Mouse (Mus musculus) neural tube, embryonic 11.5 days (tissue): ENCODE measurements around the gene Hhex. TPM values are rescaled to one million over a fixed set of nuclear protein-coding genes. Genes with fewer than 3 reads are reported as not detected.

Experiments
- ATAC-seq: fragments of 200-750 bp; cut with Nextera tagmentation; 2 replicates; pipeline ENCODE4 v1.8.0; 2017; ENCODE audit warnings: moderate number of reproducible peaks, mild to moderate bottlenecking, moderate TSS enrichment, moderate library complexity; ENCODE audit not compliant: insufficient read depth, low FRiP score, low TSS enrichment
- DNase-seq: peaks from one replicate; pipeline ENCODE4 v3.0.0-alpha.2; 2015; ENCODE audit warnings: low spot score
- H3K27ac ChIP-seq: fragments of 300-500 bp; sonication (generic); 2 replicates; pipeline ENCODE4 v1.5.1; 2014; ENCODE audit warnings: low read depth, mild to moderate bottlenecking, low read length
- H3K27me3 ChIP-seq: fragments of 300-500 bp; sonication (generic); 2 replicates; pipeline ENCODE4 v1.6.1; 2014; ENCODE audit warnings: mild to moderate bottlenecking, low read length, mixed read lengths; ENCODE audit not compliant: control insufficient read depth, insufficient read depth
- H3K36me3 ChIP-seq: fragments of 300-500 bp; sonication (generic); 2 replicates; pipeline ENCODE4 v1.6.1; 2014; ENCODE audit warnings: mild to moderate bottlenecking, low read length, moderate library complexity, mixed read lengths; ENCODE audit not compliant: control insufficient read depth, insufficient read depth
- H3K4me1 ChIP-seq: fragments of 300-500 bp; sonication (generic); 2 replicates; pipeline ENCODE4 v1.6.1; 2014; ENCODE audit warnings: low read length, mixed read lengths; ENCODE audit not compliant: control insufficient read depth, insufficient read depth
- H3K4me2 ChIP-seq: fragments of 300-500 bp; sonication (generic); 2 replicates; pipeline ENCODE4 v1.6.1; 2014; ENCODE audit warnings: low read depth, mild to moderate bottlenecking, moderate library complexity
- H3K4me3 ChIP-seq: fragments of 300-500 bp; sonication (generic); 2 replicates; pipeline ENCODE4 v1.5.1; 2014; ENCODE audit warnings: low read depth, low read length
- H3K9ac ChIP-seq: fragments of 300-500 bp; sonication (generic); 2 replicates; pipeline ENCODE4 v1.6.1; 2014; ENCODE audit warnings: mild to moderate bottlenecking, low read length
- H3K9me3 ChIP-seq: fragments of 300-500 bp; sonication (generic); 2 replicates; pipeline ENCODE4 v1.6.1; 2016; ENCODE audit warnings: low read length; ENCODE audit not compliant: control insufficient read depth
- WGBS: fragments of 180-500 bp; shearing (Covaris S2); extraction: QIAGEN DNeasy Blood & Tissue Kit; methylation state at CpG from one replicate; pipeline ENCODE4 v1.1.7; 2014; 5-methylcytosine and 5-hydroxymethylcytosine counted together
- polyA plus RNA-seq: library from polyadenylated mRNA; unstranded; fragments of >200 nt; fragmentation: Nextera tagmentation; extraction: Ambion mirVana; gene quantifications from 2 replicates; pipeline ENCODE4 v1.2.1, GENCODE M21; 2014

Gene Hhex
- polyA plus RNA-seq, 1 experiment from 2014 or later, result 4.5 TPM

DNA sequence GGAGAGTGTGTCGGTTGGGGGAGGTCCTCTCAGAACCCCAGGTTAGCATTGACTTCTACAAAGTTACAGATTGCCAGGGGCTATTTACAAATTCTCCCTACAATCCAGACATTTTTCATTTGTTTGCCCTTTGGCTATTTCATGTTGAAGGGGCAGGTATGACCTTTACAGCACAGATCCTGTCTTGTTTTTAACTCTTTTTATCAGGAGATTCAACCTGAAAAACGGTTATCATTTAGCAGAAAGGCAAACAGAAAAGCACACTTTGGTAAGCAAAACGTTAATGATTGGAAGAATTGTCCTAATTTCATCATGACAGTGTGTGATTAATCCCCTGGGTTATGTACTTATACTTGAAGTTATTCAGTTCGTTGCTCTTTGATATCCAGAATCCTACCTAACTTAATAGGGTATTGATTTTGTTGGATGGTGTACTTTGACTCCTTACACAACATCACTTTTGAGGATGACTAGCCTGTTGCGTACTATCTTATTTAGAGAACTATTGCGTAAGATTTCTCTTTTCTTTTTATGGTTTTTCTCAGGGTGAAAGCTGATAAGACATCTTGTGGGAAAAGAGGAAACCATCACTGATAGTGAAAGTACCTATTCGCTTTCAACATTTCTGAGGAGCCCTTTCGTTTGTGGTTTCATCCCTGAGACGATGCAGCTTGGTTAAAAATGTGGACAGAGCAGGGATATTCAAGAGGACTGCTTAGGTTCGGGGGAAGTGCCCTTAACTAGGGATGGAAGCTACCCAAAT is 8.1 kb downstream of the Hhex start:
- Histone ChIP-seq H3K27ac (no peak overlapping the region), H3K27me3 (peaks cover 17% of the 10 kb centered on the region), H3K9me3 (no peaks in the 10 kb centered on the region), H3K36me3 (no peaks in the 10 kb centered on the region), H3K4me2 (no peak overlapping the region), H3K9ac (no peak overlapping the region), H3K4me1 (no peaks in the 10 kb centered on the region), H3K4me3 (no peak overlapping the region)
- no peak for ATAC-seq
- WGBS, result 83% methylated on average over 10 of the region's 10 CpGs
- no peak for DNase-seq

DNA sequence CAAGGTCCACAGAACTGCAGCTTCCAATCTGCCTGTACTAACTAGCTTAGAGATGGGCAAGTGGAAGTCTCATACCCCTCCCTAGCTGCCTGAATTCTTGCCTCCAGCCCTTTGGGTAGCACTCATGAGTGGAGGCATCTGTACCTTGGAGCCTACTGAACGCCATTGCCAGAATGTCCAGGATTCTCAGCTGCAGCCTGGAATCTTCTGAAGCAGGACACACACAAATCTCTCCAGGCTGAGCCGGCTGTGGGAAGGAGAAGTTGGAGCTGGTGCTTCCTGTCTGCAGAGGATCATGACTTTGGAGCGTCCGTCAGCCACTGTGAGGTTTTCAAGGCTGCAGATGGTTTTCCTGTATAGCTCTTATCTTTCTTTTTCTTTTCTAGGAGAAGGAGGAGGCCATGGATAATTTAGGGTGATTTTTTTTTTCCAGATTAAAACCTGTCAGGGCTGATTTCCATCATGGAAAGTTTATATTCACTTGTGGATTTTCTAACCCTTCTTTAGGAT is 9.1 kb downstream of the Hhex start:
- Histone ChIP-seq H3K9me3 (no peaks in the 10 kb centered on the region), H3K4me1 (no peaks in the 10 kb centered on the region), H3K4me3 (no peak overlapping the region), H3K27ac (no peak overlapping the region), H3K27me3 (peaks cover 11% of the 10 kb centered on the region), H3K9ac (no peak overlapping the region), H3K4me2 (no peak overlapping the region), H3K36me3 (no peaks in the 10 kb centered on the region)
- ATAC-seq (no peak), DNase-seq (no peak)
- WGBS, result 80% methylated on average over 4 of the region's 4 CpGs

DNA sequence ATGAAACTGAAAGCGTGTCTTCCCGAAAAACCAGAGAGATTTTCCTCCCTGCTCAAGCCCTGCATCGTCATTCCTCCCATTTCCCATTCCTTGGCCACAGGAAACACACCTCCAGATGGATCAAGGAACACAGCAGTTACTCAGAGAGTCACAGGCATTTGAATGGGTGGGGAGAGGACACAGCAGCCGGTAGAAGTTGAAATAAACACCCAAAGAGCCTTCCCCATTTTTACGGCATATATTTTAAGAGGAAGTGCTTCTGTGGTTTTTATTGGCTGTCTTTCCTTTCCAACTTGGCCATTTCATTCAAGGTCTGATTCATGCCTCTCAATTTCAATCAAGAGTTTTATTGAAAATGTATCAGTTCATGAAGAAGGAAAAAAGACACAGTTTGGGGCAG is 13.6 kb downstream of the Hhex start:
- no peaks in the 10 kb centered on the region for H3K36me3 ChIP-seq
- no peak overlapping the region for H3K4me2 ChIP-seq
- ATAC-seq, result no peak
- H3K27ac ChIP-seq, result no peak overlapping the region
- no peaks in the 10 kb centered on the region for H3K9me3 ChIP-seq
- 65% methylated on average over 5 of the region's 5 CpGs for WGBS
- no peaks in the 10 kb centered on the region for H3K27me3 ChIP-seq
- no peaks in the 10 kb centered on the region for H3K4me1 ChIP-seq
- DNase-seq, result no peak
- H3K4me3 ChIP-seq, result no peak overlapping the region
- H3K9ac ChIP-seq, result no peak overlapping the region

DNA sequence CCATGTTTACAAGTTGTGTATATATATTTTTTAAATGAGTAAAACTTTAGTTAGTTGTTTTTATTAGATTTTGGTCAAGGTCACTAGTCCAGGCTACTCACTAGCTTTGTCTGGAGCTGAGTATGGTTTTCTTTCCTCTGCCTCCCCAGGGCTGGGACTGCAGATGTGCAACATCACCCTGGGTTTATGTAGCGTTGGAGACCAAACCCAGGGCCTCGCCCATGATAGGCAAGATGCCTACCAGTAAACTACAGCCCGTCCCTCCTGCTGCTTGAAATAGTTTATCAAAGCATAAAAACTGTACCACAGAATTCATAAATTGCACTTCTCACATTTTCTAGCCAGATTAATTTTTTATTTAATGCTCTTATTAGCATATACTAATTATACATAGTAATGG is 14.6 kb downstream of the Hhex start:
- ATAC-seq (no peak), DNase-seq (no peak)
- no peaks in the 10 kb centered on the region for H3K36me3 ChIP-seq
- H3K27me3 ChIP-seq, result no peaks in the 10 kb centered on the region
- WGBS, result 91% methylated on average over 3 of the region's 3 CpGs
- H3K4me1 ChIP-seq, result no peaks in the 10 kb centered on the region
- no peak overlapping the region for H3K9ac ChIP-seq
- H3K4me2 ChIP-seq, result no peak overlapping the region
- H3K4me3 ChIP-seq, result no peak overlapping the region
- no peak overlapping the region for H3K27ac ChIP-seq
- H3K9me3 ChIP-seq, result no peaks in the 10 kb centered on the region

DNA sequence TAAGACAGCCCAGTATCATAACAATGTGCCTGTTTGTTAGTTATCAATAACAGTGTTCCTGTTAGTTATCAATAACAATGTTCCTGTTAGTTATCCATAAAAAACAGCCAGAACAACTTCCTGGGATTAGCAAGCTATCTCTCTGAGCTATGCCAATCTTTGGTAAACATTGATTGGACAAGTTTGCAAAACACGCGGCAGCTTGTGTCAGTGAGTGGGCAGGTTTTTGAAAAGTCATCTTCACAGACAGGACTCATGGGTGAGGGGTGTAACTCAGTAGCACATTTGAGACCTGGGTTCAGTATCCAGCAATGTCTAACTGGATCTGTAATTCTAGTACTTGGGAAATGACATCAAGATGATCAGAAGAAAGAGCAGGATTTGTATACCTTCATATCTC is 20.9 kb downstream of the Hhex start:
- ATAC-seq (no peak), DNase-seq (no peak)
- Histone ChIP-seq H3K4me1 (no peaks in the 10 kb centered on the region), H3K4me3 (no peak overlapping the region), H3K36me3 (no peaks in the 10 kb centered on the region), H3K27ac (no peak overlapping the region), H3K4me2 (no peak overlapping the region), H3K27me3 (no peaks in the 10 kb centered on the region), H3K9me3 (no peaks in the 10 kb centered on the region), H3K9ac (no peak overlapping the region)
- WGBS, result 98% methylated on average over 2 of the region's 2 CpGs

DNA sequence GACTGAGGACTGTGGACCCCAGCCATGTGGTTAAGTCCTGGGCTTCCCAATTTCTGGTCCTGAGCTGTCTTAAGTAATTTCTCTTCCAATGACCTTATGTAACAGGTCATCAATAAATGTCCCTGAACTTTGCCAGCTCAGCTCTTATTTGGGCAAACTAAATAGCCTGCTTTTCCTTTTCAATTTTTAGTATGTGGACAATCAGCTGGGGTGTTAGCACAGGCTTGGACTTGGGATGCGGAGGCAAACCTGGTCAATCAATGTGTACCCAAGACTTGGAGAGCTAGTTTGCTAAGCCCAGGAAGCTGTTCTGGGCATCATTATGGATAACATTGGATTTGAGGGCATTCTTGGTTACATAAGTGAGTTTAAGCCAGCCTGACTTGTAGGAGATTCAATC is 21.4 kb downstream of the Hhex start:
- no peaks in the 10 kb centered on the region for H3K9me3 ChIP-seq
- 100% methylated on average over 1 of the region's 1 CpGs for WGBS
- no peaks in the 10 kb centered on the region for H3K27me3 ChIP-seq
- no peak overlapping the region for H3K9ac ChIP-seq
- DNase-seq (no peak), ATAC-seq (no peak)
- H3K4me1 ChIP-seq, result no peaks in the 10 kb centered on the region
- no peak overlapping the region for H3K27ac ChIP-seq
- H3K36me3 ChIP-seq, result no peaks in the 10 kb centered on the region
- H3K4me2 ChIP-seq, result no peak overlapping the region
- H3K4me3 ChIP-seq, result no peak overlapping the region

DNA sequence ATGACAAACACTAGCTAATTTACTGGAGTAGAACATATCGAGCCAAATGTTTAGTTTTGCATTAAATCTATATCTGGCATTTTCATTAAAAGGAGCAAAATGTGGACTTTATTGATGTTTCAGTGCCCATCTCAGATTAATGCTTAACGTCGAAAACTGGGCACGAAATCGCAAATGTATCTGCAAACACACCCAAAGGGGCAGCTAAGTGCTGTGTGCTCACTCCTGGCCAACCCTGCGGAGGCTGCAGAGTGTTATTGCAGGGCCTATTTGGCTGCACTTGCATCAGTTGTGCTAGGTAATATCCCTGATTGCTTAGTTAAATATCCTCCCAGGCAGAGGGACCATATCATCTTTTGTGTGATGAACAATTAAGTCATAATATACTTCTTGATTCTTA is 23.4 kb downstream of the Hhex start:
- Histone ChIP-seq H3K4me1 (no peaks in the 10 kb centered on the region), H3K27me3 (no peaks in the 10 kb centered on the region), H3K4me2 (no peak overlapping the region), H3K9ac (no peak overlapping the region), H3K36me3 (no peaks in the 10 kb centered on the region), H3K4me3 (no peak overlapping the region), H3K9me3 (no peaks in the 10 kb centered on the region), H3K27ac (no peak overlapping the region)
- no peak for DNase-seq
- WGBS, result 82% methylated on average over 6 of the region's 6 CpGs
- ATAC-seq, result no peak

DNA sequence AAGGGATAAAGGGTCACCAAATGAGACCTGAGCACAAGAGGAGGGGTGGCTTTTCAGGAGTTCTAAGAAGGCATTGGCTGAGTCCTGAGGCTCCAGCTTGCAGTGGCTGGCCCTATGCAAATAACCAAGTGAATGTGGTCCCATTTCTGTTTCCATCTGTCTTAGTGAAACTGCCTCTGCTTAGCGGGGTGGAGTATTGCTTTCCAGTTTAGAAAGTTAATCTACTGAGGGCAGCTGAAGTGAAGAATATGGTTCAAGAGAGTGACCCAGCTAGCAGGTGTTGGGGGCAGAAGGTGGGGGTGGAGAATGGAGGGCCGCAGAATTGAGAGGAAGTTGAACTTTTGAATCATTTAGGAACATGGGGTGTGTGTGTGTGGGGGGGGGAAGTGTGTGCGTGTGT is 31.8 kb downstream of the Hhex start:
- Histone ChIP-seq H3K4me3 (no peak overlapping the region), H3K36me3 (no peaks in the 10 kb centered on the region), H3K9me3 (no peaks in the 10 kb centered on the region), H3K4me1 (no peaks in the 10 kb centered on the region), H3K9ac (no peak overlapping the region), H3K27ac (no peak overlapping the region), H3K4me2 (no peak overlapping the region), H3K27me3 (no peaks in the 10 kb centered on the region)
- 84% methylated on average over 3 of the region's 3 CpGs for WGBS
- ATAC-seq (no peak), DNase-seq (no peak)

DNA sequence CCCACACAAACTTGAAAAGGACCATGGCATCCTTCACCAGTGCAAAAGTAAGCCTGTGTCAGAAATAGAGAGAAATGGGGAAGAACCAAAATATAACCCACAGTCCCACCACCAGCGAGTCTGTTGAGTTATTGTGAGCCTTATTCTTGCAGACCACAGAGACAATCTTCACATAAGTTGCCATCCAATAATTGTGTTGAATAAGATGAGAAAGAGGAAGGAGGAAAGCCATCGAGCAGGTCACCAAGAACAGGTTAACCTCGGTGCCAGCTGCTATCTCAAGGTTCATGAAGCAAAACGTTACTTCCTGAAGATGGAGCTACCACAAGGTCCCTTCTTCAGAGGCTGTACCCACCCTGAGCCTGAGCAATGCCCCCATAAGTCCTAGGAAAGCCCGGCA is 32.4 kb downstream of the Hhex start:
- Histone ChIP-seq H3K27me3 (no peaks in the 10 kb centered on the region), H3K9ac (no peak overlapping the region), H3K4me1 (no peaks in the 10 kb centered on the region), H3K36me3 (no peaks in the 10 kb centered on the region), H3K27ac (no peak overlapping the region), H3K9me3 (no peaks in the 10 kb centered on the region), H3K4me3 (no peak overlapping the region), H3K4me2 (no peak overlapping the region)
- ATAC-seq (no peak), DNase-seq (no peak)
- WGBS, result 88% methylated on average over 5 of the region's 5 CpGs
